Mouse (Mus musculus): ENCODE results near the gene Znhit6.

- no peak for TF ChIP-seq GATA1 (IDR thresholded peaks at IDR 0.05; ENCODE audit: low read length)
- TF ChIP-seq TAL1 (IDR thresholded peaks at IDR 0.05; ENCODE audit: low read length): no peak
Observed at GRCm38 (mm10) chr3:145618299-145618698, 42.3 kb downstream of the Znhit6 start.
